Mouse (Mus musculus): ENCODE measurements around the gene Alox12b.

Gene Alox12b

DNA sequence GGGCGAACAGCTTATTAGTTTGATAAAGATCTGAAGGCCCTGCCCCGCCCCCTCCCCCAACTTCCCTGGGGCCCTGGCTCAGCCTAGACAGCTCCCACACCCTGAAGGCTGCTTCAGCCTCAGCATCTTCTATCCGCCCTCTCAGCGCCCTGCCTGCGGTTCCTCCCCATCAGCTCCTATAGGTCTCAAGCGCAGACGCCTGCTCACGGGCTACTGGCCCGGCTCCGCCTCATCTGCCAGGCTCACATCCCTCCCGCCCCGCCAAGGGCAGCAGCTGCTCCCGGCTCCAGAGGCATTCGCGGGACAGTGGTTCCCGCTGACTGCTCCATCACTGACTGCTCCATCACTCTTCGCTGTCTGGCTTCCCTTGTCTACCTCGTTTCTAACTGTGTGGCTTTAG lies at the start of gene Alox12b:
TSS of gene Alox12b (plus strand) at position 190 of the 400 bp plus-strand sequence.
- DNase-seq (ENCODE audit: extremely low read depth, low read depth, low spot score): no peak

DNA sequence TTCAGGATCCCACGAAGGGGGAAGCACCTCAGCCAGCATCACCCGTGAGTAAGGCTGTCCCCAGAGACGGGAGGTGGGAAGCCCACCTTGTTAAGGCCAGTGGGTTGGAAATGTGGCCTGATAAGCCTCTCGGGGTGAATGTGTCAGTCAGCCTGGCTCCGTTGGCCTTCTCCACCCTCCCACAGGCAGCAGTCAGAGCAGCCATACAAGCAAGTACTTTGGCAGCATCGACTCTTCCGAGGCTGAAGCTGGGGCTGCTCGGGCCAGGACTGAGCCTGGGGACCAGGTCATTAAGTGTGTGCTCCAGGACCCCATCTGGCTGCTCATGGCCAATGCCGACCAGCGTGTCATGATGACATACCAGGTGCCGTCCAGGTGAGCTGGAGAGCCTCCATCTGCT lies 49.1 kb upstream of the Alox12b start:
- DNase-seq (ENCODE audit: extremely low read depth, low read depth, low spot score): no peak

DNA sequence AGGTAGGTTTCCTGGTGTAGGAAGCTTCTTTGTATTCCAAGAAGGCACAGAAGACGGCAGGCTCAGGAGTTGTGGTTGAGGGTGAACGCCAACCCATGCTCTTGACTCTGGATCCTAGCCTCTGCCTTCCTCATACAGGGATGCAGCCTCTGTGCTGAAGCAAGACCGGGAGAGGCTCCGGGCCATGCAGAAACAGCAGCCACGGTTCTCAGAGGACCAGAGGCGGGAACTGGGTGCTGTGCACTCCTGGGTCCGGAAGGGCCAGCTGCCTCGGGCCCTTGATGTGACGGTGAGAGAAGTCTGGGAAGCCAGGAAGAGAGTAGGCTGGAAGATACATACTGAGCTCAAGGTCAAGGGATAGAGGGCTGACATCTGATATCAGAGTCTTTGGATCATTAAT lies 48.6 kb upstream of the Alox12b start:
- no peak for DNase-seq (ENCODE audit: extremely low read depth, low read depth, low spot score)

DNA sequence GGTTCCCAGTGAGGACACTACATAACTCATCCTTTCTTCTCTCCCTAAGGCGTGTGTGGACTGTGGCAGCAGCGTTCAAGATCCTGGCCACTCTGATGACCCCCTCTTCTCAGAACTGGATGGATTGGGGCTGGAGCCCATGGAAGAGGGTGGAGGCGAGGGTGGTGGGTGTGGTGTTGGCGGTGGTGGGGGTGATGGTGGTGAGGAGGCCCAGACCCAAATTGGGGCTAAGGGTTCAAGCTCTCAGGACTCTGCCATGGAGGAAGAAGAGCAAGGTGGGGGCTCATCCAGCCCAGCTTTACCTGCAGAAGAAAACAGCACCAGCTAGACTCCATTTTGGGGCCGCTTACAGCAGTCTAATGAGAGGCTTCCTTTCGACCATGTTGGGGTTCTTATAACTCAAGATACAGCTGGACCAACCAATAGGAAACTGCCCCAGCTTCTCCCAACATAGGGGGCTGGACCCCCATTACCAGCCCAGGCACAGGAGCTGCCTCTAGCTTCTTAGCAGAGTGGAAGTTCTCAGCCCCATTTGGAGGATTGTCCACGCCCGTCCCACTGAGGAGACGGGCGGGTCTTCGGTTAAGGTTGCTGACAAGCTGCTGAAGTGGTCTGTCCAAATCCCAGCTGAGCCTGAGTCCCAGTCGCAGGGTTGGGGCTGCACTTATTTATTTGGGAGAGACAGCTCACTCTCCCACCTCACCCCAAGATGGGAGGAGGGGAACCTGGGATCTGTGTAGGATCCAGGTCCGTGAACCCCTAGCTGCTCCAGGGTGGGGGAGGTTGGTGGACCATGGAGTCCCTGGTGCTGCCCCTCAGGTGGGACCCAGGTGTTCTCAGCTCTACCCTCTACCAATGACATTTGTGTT lies 47.5 kb upstream of the Alox12b start:
- DNase-seq (ENCODE audit: extremely low read depth, low read depth, low spot score): no peak

DNA sequence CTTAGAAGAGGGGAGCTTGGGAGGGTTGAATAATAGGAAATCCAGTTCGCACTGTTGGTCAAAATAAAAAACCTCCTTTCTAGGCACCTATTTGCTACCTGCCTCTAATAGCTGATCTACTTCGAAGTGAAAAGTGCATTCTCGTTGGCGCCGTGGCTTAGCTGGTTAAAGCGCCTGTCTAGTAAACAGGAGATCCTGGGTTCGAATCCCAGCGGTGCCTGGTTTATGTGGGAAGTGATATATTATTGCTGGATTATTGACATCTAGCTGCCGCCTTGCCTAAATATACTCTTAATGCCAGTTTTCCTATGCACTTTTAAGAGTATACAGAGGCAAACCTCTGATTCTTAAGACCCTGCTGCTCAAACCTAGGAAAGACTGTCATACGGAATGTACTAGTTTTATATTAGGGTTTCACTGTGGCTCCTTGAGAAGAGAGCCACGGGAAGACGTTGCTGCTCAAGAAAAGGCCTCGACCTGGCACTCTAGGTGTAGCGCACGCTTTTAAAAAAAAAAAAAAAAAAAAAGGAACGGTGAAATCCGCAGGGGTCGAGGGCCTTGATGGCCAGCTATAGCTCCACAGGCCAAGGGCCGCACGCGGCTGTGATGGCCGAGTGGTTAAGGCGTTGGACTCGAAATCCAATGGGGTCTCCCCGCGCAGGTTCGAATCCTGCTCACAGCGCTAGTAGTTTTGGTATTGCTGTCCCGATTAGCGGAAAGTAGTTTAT lies 46.3 kb upstream of the Alox12b start:
- no peak for DNase-seq (ENCODE audit: extremely low read depth, low read depth, low spot score)

DNA sequence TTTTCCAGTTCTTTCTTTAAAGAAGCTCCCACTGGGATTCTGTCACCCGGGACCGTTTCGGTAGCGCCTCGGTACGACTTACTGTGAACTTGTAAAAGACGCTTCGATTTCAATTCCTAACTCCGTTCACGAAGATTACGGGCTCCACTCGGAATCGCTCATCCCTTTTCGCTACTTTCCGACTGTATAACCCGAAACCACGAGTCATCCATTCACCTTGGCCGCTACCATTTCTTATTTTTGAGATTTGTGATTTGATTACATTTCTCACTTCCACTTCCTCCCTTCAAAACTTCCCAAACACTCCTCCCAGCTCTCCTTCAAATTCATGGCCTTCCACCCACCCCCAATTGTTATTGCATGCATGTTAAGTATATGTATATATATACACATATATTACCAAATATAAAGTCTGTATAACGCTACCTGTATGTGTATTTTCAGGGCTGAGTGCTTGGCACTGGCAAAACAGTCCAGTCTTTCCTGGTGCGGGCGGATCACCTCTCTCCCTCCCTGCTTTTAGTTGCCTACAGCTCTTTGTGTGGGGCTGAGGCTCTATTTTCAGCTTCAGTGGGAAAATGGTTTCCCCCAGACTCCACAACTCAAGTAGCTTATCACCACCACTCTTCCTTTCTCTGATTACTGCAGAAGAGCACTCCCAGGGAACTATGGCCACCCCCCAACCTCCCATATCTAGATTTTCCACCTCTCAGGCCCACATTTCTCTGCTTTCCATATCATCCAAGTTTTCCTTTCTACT lies 45.6 kb upstream of the Alox12b start:
- no peak for DNase-seq (ENCODE audit: extremely low read depth, low read depth, low spot score)

DNA sequence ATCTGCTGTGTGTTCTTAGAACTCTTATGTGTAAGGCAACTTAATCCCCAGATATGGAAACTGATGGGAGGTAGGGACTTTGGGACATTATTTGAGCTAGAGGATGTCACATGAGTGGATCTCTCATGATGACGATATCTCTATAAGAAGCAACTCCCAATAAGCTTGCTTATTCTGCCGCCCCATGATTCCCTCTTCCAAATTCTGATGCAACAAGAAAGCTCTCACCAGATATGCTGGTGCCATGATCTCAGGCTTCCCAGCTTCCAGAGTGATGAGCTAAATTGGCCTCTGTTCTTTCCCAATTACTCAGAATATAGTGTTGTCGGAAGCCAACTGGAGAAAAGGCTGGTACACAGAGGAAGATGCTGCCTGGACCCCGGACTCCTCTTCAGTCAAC lies 44.9 kb upstream of the Alox12b start:
- DNase-seq (ENCODE audit: extremely low read depth, low read depth, low spot score): no peak

DNA sequence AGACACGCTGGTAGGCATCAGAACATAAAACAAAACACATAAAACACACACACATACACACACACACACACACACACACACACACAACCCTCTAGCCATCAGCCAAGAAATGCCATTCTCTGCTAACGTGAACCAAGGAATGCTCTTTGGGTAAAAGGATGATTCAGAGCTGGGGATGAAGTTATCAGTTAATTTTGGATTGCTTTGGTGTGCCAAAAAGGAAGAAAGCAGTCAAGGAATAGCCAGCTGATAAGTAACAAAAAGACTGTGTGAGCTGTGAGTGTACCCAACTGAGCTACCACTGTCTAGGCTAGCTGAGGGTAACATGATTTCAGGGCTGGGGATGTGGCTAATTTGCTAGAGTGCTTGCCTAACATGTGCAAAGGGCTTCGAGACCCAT lies 42.8 kb upstream of the Alox12b start:
- DNase-seq (ENCODE audit: extremely low read depth, low read depth, low spot score): no peak

DNA sequence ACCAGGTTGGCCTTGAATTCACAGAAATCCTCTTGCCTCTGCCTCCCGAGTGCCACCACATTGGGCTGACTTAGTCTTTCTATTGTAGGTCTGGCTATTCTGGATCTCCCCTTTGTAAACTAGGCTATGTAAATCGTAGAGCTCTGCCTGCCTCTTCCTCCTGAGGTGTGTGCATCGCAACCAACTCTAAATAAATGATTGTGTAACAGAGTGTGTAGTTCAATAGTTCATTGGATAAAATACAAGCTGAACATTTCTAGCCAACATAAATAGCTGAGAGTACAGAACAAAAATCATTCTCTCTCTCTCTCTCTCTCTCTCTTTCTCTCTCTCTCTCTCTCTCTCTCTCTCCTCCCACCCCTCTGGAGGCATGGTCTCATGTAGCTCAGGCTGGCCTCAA lies 42.2 kb upstream of the Alox12b start:
- no peak for DNase-seq (ENCODE audit: extremely low read depth, low read depth, low spot score)

DNA sequence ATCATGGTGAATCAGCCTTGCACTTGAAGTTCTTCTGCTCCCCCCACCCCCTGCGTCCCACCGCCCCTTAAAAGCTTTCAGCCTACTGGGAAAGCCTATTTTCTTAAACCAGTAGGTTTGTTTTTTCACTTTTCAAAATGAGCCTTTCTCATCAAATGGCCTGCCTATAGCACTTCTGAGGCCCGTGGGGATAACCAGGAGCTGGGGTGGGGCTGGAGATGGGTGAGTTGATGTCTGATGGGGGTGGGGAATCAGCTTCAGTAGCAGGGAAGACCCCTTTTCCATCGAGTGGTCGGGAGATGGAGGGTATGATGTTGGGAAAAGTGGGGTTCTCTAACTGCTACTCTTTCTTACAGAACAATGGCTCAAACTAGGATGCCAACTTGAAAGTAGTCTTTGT lies 39.9 kb upstream of the Alox12b start:
- no peak for DNase-seq (ENCODE audit: extremely low read depth, low read depth, low spot score)

DNA sequence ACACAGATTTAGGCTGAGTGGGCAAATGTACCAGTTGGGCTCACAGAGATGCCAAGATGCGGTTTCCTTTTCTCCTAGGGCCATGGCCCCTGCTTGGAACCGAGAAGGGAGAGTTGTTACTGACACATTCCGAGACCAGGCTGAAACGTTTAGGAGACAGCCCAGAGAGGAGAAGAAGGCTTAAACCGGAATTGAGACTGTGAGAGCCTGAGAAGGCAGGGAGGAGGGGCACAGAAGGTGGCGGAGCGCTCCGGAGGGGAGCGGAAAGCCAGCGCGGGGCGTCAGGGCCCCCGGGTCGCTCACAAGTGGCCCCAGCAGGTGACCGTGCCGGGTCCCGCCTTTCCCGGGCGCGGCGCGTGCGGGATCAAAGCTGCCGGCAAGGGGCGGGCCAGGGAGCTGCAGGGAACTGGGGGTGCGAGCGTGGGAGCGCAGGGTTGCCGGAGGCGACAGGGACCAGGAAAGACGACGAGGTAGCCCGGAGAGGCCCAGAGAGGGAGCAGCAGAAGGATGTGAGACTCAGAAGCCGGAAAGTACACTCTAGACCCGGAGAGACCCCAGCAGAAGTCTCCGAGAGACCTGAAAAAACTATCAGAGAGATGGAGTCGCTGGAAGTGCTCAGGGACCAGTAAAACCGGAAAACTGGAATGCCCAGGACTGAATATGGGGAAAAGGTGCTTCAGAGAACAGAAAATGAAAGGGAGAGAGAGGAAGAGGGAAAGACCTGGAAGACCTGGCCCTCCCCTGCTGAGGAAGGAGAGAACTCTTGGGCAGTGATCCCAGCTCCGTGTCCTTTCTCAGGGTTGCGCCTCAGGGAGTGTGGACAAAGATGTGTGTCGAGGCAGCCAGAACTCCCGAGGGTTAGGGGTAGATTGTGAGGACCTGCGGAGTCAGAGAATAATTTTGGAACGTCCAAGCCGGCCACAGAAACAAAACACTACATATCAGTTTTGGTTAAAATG lies 38.8 kb upstream of the Alox12b start:
- no peak for DNase-seq (ENCODE audit: extremely low read depth, low read depth, low spot score)

DNA sequence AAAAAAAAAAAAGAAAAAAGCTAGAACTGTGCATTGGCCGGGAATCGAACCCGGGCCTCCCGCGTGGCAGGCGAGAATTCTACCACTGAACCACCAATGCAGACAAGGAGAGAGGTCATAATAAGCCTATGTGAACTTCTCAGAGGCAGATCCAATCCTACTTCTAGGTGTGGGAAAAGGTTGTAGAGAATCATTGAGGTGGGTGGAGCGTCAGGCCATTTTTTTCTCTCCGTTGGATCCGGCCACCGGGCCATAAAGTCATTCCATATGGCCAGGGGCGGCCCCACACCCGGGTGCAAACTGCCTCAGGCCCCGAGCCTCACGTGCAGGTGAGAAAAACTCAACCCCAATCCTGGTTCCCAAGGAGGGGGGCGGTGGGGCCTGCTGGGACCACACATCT lies 38.0 kb upstream of the Alox12b start:
- no peak for DNase-seq (ENCODE audit: extremely low read depth, low read depth, low spot score)

DNA sequence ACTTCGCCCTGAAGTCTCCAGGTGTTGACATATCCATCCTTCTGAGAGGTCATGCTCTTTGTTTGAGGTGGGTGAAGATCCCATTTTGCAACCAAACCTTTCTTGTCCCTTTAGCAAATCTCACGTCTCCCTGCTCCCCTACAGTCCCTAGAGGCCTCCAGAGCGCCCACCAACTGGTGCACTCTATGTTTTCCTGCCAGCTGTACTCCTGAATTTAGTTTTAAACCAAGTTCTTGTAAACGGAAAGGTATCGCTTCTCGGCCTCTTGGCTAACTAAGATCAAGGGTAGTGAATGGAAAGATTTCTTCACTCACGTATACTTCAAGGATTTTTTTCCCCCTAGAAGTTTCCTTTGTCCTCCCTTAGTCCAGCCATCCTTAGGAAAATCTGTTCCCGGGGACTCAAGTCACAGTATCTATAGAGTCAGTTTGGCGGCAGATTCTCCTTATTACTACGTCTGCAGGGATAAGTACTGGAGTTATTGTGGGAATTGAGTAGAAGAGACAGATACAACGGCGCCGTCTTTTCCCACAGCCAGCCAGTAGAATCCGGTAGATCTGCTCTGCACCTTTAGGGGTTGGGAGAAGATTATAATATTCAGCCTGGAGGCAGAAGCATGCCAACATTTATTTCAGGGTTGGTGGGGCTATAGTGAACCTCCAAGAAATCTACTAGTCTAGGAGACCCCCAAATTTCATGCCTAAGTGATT lies 37.2 kb upstream of the Alox12b start:
- no peak for DNase-seq (ENCODE audit: extremely low read depth, low read depth, low spot score)

DNA sequence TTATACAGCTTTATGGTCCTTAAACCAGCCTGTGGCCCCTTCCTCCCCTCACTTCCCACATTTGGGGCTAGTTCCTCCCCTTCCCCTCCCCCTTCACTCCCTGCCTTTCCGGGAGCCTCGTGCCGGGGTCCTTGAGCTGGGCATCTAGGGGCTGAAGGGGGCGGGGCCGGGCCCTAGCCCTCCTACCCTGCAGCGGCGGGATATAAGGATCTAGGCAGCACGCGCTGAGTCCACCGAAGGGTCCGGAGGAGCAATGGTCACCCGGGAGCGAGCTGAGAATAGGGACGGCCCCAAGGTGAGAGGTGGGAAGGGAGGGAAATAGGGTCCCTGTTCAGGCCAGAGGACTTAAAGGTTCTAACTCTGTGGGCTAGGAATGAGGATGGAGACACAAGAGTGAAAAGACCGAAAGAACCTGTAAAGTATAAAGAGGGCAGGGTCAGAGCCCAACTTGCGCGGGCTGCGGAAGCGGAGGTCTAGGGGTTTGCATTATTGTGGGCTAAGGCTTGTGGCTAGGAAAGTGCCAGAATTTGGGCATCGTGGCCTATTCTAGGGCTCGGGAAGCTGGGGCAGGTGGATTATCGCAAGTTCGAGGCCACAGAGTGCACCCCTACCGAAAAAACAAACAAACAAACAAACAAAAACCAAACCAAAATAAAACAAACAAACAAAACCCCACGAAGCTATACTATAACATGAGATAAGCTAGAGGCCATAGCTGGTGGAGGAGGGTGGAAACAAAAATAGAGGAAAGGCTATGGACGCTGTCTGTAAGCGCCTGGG lies 36.4 kb upstream of the Alox12b start, which contains the start of gene Hes7:
TSS of gene Hes7 (plus strand) at position 184 of the 780 bp plus-strand sequence.
- no peak for DNase-seq (ENCODE audit: extremely low read depth, low read depth, low spot score)

DNA sequence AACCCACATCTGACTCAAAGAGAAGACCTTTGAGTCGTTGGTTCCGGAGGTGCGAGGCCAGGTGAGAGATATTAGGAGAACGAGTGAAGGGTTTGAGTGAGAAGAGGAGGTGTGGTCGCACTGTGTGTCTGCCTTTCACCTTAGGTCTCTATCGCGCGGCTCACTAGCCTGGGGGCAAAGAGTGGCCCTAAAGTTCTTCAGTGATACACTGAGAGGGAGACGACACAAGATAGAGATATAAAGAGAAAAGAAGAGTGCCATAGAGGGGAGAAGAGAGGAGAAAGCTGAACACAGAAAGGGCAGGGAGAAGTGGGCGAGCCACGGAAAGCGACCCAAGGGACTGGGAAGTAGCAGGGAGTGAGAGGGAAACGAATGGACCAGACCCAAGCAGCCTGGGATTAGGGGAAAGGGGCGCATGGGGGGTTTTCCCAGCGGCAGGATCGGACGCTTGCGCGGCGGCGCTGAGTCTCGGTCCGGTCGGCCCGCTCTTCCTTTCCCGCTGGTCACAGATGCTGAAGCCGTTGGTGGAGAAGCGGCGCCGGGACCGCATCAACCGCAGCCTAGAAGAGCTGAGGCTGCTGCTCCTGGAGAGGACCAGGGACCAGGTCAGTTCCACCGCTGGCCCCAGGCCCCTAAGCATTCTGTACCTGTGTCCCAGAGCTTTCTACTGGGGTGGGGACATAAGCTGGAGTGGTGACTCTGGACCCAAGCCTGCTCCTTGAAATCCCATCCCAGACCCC lies 35.6 kb upstream of the Alox12b start:
- no peak for DNase-seq (ENCODE audit: extremely low read depth, low read depth, low spot score)

DNA sequence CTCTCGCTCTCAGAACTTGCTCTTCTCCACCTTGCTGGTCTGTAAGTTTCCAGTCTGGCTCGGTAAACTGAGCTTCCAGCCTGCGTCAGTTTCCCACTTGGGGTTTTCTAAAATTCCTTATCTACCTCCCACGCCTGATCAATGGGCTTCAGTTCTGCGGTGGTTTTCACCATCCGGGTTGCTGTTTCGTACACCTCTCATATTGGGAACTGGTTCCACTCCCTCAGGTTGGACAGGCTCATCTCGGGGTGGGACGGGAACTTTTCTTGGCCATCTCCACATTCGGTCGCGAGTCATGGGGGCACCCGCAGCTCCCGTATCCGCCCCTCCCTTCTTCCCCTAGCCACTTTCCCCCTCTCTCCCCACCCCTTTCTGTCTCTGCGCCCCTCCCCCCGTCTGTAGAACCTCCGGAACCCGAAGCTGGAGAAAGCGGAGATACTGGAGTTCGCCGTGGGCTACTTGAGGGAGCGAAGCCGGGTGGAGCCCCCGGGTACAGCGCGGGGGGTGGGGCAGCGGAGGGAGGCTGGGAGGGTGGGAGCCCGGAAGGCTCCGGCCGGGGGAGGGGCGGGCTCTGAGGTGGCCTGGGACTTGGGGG lies 35.0 kb upstream of the Alox12b start:
- no peak for DNase-seq (ENCODE audit: extremely low read depth, low read depth, low spot score)

DNA sequence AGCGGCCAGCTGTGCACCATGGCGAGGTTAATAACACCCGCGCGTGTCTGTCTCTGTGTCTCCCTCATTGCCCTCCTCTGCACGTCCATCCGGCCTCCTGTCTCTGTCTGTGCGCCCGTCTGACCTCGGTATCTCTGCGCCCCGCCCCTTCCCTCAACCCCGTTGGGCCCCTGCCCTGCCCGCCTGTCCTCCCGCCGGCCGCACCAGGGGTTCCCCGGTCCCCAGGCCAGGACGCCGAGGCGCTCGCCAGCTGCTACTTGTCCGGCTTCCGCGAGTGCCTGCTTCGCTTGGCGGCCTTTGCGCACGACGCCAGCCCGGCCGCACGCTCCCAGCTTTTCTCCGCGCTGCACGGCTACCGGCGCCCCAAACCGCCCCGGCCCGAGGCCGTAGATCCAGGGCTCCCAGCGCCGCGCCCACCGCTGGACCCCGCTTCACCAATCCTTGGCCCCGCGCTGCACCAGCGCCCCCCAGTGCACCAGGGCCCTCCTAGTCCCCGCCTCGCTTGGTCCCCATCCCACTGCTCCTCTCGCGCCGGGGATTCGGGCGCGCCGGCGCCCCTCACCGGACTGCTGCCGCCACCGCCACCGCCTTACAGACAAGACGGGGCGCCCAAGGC lies 34.3 kb upstream of the Alox12b start, which contains the start of gene 9130213A22Rik:
TSS of gene 9130213A22Rik (minus strand) at position 254 of the 616 bp plus-strand sequence.
- no peak for DNase-seq (ENCODE audit: extremely low read depth, low read depth, low spot score)
